Mouse (Mus musculus) ES-Bruce4 (cell line): ENCODE measurements around the gene Ttc21a. TPM values are rescaled to one million over a fixed set of nuclear protein-coding genes. Genes with fewer than 3 reads are reported as not detected.

Experiments used
- H3K27ac ChIP-seq: 2 replicates; pipeline ENCODE4 v1.5.1; 2012; ENCODE audit warnings: low read length, inconsistent platforms; ENCODE audit not compliant: insufficient read depth
- H3K27me3 ChIP-seq: 2 replicates; pipeline ENCODE4 v1.6.1; 2012; ENCODE audit warnings: mild to moderate bottlenecking, low read length, inconsistent platforms; ENCODE audit not compliant: control insufficient read depth, poor library complexity, insufficient read depth, severe bottlenecking
- H3K36me3 ChIP-seq: 2 replicates; pipeline ENCODE4 v1.6.1; 2012; ENCODE audit warnings: inconsistent platforms, mild to moderate bottlenecking, low read length, moderate library complexity; ENCODE audit not compliant: control insufficient read depth, poor library complexity, insufficient read depth, severe bottlenecking
- H3K4me1 ChIP-seq: one replicate; pipeline ENCODE4 v1.8.1; 2011; ENCODE audit warnings: low read length; ENCODE audit not compliant: control insufficient read depth, insufficient read depth
- H3K4me3 ChIP-seq: 2 replicates; pipeline ENCODE4 v1.5.1; 2011; ENCODE audit warnings: low read depth, mild to moderate bottlenecking, low read length
- H3K9ac ChIP-seq: 2 replicates; pipeline ENCODE4 v1.6.1; 2012; ENCODE audit warnings: low read depth, mild to moderate bottlenecking, inconsistent platforms; ENCODE audit not compliant: poor library complexity, severe bottlenecking
- H3K9me3 ChIP-seq: replicated peaks from 2 replicates; pipeline ENCODE4 v1.6.1; 2012; ENCODE audit warnings: mild to moderate bottlenecking, low read length, inconsistent platforms; ENCODE audit not compliant: control insufficient read depth, poor library complexity, insufficient read depth, severe bottlenecking
- CTCF ChIP-seq: IDR thresholded peaks from one replicate; pipeline ENCODE4 v1.8.1; 2011; ENCODE audit warnings: low read depth, low read length
- EP300 ChIP-seq: IDR thresholded peaks from 2 replicates; pipeline ENCODE4 v1.6.1; 2011; ENCODE audit warnings: low read depth, low read length; ENCODE audit not compliant: insufficient read depth
- POLR2A ChIP-seq: IDR thresholded peaks from one replicate; pipeline ENCODE4 v1.8.1; 2011; ENCODE audit warnings: low read length; ENCODE audit not compliant: insufficient read depth
- polyA plus RNA-seq: library from polyadenylated mRNA; stranded (reverse); fragments of >200 nt; gene quantifications from 2 replicates; pipeline ENCODE4 v1.2.4, GENCODE M21; 2011; ENCODE audit warnings: low read depth; ENCODE audit not compliant: missing spikeins, insufficient read depth, insufficient read length

Ttc21a gene
- polyA plus RNA-seq, 1 experiment: 0.93 TPM

- H3K9ac ChIP-seq: peak overlapping the region; percentile 35
- H3K36me3 ChIP-seq: peaks cover 22% of the 10 kb centered on the region
- peak overlapping the region; percentile 55; the same call in 1 of the 2 replicates for H3K4me3 ChIP-seq
- H3K27me3 ChIP-seq: no peaks in the 10 kb centered on the region
- peaks cover 11% of the 10 kb centered on the region for H3K4me1 ChIP-seq
- peak overlapping the region; percentile 8; the same call in 1 of the 2 replicates for H3K27ac ChIP-seq
- TF ChIP-seq CTCF: peak; percentile 49
- TF ChIP-seq POLR2A: no peak
- H3K9me3 ChIP-seq: no peaks in the 10 kb centered on the region
Measured at GRCm38 (mm10) chr9:119974609-119975008, 37.2 kb downstream of the Ttc21a start.

- Histone ChIP-seq H3K27me3 (no peaks in the 10 kb centered on the region), H3K4me3 (no peak overlapping the region), H3K36me3 (peaks cover 22% of the 10 kb centered on the region), H3K4me1 (peaks cover 15% of the 10 kb centered on the region), H3K9ac (no peak overlapping the region), H3K27ac (no peak overlapping the region), H3K9me3 (no peaks in the 10 kb centered on the region)
- TF ChIP-seq EP300 (no peak), POLR2A (no peak), CTCF (no peak)
Measured at GRCm38 (mm10) chr9:119975286-119975685, 37.9 kb downstream of the Ttc21a start.

DNA sequence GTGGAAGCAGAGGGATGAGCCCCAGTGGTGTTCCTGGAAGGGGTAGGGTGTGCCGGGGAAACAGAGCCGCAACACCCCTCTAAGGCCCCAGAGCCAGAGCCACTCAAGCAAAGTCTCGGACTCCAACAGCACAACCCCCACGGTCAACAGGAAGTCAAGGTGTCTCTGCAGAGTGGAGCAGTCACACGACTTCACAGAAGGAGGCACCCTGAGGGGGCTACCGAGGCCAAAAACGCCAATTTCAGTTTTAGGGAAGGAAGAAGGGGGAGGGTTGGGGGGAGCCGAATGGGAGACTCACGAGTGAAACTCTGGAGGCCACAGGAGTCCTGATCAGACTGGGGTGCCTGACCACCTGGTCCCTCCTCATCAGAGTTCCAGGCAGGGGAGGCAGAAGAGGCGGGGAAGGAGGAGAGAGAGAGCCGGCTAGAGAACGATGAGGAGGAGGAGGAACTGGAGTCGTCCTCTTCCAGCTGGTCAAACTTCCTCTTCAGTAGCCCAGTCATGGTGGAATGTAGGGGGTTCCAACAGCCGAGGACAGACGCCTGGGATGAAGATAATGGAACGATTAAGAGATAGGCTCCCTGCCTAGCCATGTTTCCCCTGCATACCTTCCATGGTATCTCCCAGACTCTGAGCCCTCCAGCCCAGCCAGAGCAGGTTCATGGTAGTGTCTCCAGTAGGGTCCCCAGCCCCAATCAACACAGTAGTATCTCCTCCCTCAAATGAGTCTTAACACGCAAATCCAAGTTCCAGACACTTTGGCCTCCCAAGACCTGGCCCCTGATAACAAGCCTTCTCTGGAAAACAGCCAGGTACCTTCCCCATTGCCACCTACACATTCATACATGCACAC is 39.5 kb downstream of the Ttc21a start:
- H3K27me3 ChIP-seq: no peaks in the 10 kb centered on the region
- H3K9me3 ChIP-seq: no peaks in the 10 kb centered on the region
- peak overlapping the region; percentile 22; the same call in 1 of the 2 replicates for H3K9ac ChIP-seq
- peak overlapping the region; percentile 4; the same call in 1 of the 2 replicates for H3K4me3 ChIP-seq
- TF ChIP-seq CTCF (no peak), EP300 (no peak), POLR2A (no peak)
- H3K27ac ChIP-seq: peak overlapping the region; percentile 59
- peaks cover 18% of the 10 kb centered on the region for H3K36me3 ChIP-seq
- peaks cover 24% of the 10 kb centered on the region for H3K4me1 ChIP-seq

- H3K4me1 ChIP-seq: peaks cover 24% of the 10 kb centered on the region
- no peaks in the 10 kb centered on the region for H3K27me3 ChIP-seq
- no peak overlapping the region for H3K9ac ChIP-seq
- H3K27ac ChIP-seq: peak overlapping the region; percentile 59
- no peaks in the 10 kb centered on the region for H3K9me3 ChIP-seq
- H3K36me3 ChIP-seq: peaks cover 12% of the 10 kb centered on the region
- no peak overlapping the region for H3K4me3 ChIP-seq
- no peak for TF ChIP-seq CTCF
- TF ChIP-seq EP300: no peak
- no peak for TF ChIP-seq POLR2A
Measured at GRCm38 (mm10) chr9:119977557-119978060, 40.2 kb downstream of the Ttc21a start.

GRCm38 (mm10) chr9:119978151-119978810 is 40.9 kb downstream of the Ttc21a start:
- Histone ChIP-seq H3K4me3 (no peak overlapping the region), H3K36me3 (peaks cover 5% of the 10 kb centered on the region), H3K27ac (peak overlapping the region; percentile 22), H3K4me1 (peaks cover 24% of the 10 kb centered on the region), H3K27me3 (no peaks in the 10 kb centered on the region), H3K9ac (no peak overlapping the region), H3K9me3 (no peaks in the 10 kb centered on the region)
- TF ChIP-seq CTCF: no peak
- no peak for TF ChIP-seq POLR2A
- TF ChIP-seq EP300: no peak
